Mouse (Mus musculus) kidney, adult 2 months (tissue): Measurements from ENCODE around the gene Stk38l.

ENCODE experiments used
- CTCF ChIP-seq: fragments of 200-500 bp; conservative IDR thresholded peaks from 2 replicates; pipeline ENCODE4 v1.5.1; 2011; ENCODE audit warnings: low read depth, mild to moderate bottlenecking, control low read depth, low read length, moderate library complexity, mixed read lengths; ENCODE audit not compliant: insufficient read depth, insufficient read length
- POLR2A ChIP-seq: fragments of 200-500 bp; IDR thresholded peaks from one replicate; pipeline ENCODE4 v1.6.1; 2011; ENCODE audit warnings: low read depth, low read length, control low read depth

- no peak for TF ChIP-seq CTCF
- no peak for TF ChIP-seq POLR2A
Observed at GRCm38 (mm10) chr6:146795924-146796545, 71.2 kb downstream of the Stk38l start, which contains the start of gene Arntl2.
